Mouse (Mus musculus): ENCODE results near the gene Taf8.

Taf8 gene

DNA sequence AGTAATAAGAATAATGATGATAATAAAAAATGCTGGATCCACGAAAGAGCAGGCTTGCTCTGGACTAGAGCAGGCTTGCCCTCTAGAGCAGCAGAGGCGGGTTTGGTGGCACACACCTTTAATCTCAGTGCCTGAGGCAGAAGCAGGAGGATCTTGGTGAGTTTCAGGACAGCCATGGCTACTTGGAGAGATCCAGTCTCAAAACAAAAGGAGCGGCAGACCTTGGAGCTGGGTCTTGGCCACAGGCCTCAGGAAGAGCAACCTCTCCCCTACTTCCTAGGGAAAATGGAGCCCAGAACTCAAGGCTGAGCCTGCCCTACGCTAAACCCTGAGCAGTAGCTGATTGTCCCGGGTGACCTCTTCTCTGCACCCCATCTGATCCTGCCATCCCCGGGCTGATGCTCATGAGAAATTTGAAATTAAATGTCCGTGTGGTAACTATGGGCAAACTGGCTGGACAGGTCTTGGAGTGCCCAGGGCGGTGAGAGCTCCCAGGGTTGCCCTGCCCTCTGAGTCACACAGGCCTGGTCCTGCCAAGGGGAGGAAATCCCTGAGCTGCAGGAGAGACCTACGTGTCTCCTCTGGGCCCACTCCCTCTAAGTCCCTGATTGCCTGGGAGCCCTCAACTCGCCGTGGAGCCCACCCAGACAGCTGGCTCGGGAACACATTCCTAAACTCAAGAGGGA, 51.1 kb downstream of the Taf8 start:
- no peak for DNase-seq

DNA sequence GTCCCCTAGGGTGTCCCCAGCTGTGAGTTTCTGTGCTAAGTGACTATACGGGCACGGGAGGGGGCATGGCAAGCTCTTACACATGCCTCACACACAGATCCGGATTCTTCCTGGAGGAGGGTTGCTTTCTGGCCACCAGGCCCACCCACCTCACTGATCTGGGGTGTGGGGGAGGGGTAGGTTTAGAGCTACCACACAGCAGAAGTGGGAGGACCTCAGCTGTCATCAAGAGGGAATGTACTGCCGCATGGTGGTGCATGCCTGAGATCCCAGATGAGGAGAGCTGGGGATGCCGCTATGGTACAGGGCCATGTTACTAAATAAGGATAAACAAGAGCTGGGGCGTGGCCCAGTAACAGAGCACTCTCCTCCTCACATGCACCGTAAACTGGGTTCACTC, 51.9 kb downstream of the Taf8 start:
- DNase-seq: no peak

DNA sequence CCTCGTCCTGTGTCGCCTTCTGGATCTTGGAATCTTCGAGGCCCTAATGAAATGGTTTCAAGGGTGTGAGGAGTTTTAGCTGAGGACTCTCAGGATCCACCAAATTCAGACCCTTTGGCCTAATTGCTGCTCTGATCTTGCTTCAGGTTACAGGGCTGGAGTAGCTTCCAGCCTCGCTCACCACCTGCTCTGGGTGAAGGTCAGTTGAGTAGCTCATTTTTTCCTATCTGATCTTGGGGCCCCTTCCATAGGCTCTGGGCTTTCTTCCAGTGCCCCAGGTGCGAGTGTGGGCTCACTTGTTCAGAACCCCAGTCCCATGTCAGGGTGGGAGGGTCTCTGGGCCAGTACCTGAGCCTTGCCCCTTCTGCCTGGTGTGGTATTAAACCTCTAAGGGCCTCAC, 52.7 kb downstream of the Taf8 start:
- no peak for DNase-seq

- no peak for DNase-seq
Observed at GRCm38 (mm10) chr17:47448523-47449372, 53.3 kb downstream of the Taf8 start.

- DNase-seq: no peak
Observed at GRCm38 (mm10) chr17:47446561-47446960, 55.5 kb downstream of the Taf8 start.

GRCm38 (mm10) chr17:47446025-47446424, 56.1 kb downstream of the Taf8 start:
- no peak for DNase-seq

DNA sequence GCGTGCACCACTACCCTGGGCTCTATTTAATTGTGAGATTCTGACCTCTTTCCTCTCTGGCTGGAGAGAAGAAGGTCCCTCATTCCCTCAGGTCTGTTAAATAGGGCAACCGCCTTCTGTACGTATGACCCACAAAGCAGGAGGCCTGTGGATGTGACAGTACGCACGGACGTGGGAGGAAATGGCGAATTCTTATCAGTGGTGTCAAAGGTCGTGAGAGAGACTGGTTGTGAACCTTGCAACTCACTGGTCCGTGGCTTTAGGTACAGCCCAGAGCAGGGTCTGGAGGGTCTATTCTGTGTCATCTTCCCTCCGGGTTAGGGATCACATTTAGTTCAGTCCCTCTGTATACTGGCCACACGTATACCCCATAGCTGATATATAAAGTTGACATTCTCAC, 56.6 kb downstream of the Taf8 start:
- no peak for DNase-seq

- DNase-seq: no peak
Observed at GRCm38 (mm10) chr17:47444113-47444512, 58.0 kb downstream of the Taf8 start.

GRCm38 (mm10) chr17:47442271-47442670, 59.8 kb downstream of the Taf8 start:
- DNase-seq: no peak

- DNase-seq: no peak
Observed at GRCm38 (mm10) chr17:47441296-47442051, 60.6 kb downstream of the Taf8 start.

GRCm38 (mm10) chr17:47440359-47440890, 61.7 kb downstream of the Taf8 start:
- no peak for DNase-seq

- DNase-seq: no peak
Observed at GRCm38 (mm10) chr17:47439396-47440028, 62.6 kb downstream of the Taf8 start.

- no peak for DNase-seq
Observed at GRCm38 (mm10) chr17:47438611-47439010, 63.5 kb downstream of the Taf8 start.

DNA sequence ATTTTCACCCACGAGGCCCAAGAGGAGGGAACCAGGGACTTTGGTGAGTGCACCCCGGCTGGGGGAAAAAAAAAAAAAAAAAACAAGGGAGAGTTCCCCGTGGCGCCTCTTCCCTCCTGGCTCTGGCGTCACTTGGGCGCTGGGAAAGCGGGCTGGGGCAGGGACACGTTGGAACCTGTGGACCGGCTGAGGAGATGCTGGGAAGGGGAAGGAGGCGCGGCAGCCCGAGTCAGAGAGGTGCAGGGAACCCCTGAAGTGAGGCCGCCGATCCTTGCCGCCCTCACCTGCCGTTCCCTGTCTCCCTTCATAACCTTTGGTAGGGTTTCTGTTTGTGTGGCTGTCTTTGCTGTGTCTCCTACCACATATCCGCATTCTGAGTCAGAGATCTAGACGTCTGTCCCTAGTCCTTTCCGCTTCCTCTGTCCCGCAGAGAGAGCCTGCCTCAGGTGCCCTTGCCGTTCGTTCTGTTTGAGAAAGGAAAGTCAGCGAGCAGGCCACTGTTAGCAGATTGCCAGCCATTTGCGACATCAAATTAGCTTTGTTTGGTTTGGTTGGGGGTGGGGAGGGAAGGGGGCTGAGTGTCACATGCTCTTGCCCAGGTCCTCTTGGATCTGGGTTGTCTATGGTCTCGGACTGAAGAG, 65.1 kb downstream of the Taf8 start, which contains the start of gene 1700001C19Rik:
Gene 1700001C19Rik, minus strand, starts transcription at position 470 of the 641 bp plus-strand sequence.
- no peak for DNase-seq

DNA sequence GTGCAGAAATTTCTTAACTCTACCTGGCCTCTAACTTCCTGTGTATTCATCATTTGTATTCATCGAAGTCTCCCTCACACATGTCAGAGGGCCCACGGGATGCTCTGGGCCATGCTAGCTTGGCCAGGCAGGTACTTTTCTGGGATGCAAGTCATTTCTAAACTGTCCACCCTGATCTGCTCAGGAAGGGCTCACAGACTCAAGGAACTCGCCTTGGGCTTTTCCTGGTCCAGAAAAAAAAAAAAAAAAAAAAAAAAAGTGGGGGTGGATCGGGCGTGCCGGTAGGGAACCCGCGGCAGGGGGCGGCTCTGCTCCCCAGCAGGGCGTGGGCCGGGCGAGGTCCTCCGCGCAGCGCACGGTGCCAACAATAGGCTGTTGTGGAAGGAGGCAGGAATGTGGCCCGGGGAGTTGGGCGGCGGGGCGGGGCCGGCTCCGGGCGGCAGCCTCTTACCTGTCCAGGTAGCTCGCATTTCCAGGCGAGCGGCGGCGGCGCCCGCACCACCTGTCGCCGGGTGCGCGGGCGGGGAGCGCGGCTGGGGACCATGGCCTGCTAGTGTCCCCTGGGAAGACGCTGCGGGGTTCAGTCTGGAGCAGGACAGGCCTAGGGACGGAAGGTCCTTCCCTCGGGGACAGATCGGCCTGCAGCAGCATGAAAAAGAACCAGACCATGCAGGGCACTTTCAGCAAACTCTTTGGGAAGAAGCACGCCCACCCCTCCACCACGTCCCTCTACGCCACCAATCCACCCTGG, 65.8 kb downstream of the Taf8 start, which contains the start of gene AI661453:
Gene AI661453, plus strand, starts transcription at position 460 of the 751 bp plus-strand sequence.
- DNase-seq: no peak
